Mouse (Mus musculus) olfactory bulb, adult 2 months (tissue): ENCODE results near the gene Dqx1. TPM values are rescaled to one million over a fixed set of nuclear protein-coding genes. Genes with fewer than 3 reads are reported as not detected.

Experiments
- H3K27ac ChIP-seq: fragments of 200-500 bp; 2 replicates; pipeline ENCODE4 v1.5.1; 2012; ENCODE audit warnings: low read depth, low read length; ENCODE audit not compliant: insufficient read depth
- H3K4me1 ChIP-seq: fragments of 200-500 bp; 2 replicates; pipeline ENCODE4 v1.6.1; 2012; ENCODE audit warnings: low read length; ENCODE audit not compliant: control insufficient read depth, insufficient read depth
- H3K4me3 ChIP-seq: fragments of 200-500 bp; 2 replicates; pipeline ENCODE4 v1.5.1; 2012; ENCODE audit warnings: mild to moderate bottlenecking, low read depth, low read length, moderate library complexity; ENCODE audit not compliant: insufficient read depth
- CTCF ChIP-seq: fragments of 200-500 bp; IDR thresholded peaks from 2 replicates; pipeline ENCODE4 v1.5.1; 2012; ENCODE audit warnings: low read depth, mild to moderate bottlenecking, low read length, moderate library complexity; ENCODE audit not compliant: insufficient read depth
- POLR2A ChIP-seq: fragments of 200-500 bp; IDR thresholded peaks from 2 replicates; pipeline ENCODE4 v1.6.1; 2012; ENCODE audit warnings: mild to moderate bottlenecking, low read depth, low read length, moderate library complexity; ENCODE audit not compliant: insufficient read depth
- WGBS: fragments of 180-500 bp; shearing (Covaris S2); methylation state at CpG from one replicate; pipeline ENCODE4 v1.1.7; 2018; 5-methylcytosine and 5-hydroxymethylcytosine counted together
- polyA plus RNA-seq: library from polyadenylated mRNA; stranded (reverse); fragments of >200 nt; gene quantifications from 2 replicates; pipeline ENCODE4 v1.2.4, GENCODE M21; 2012; ENCODE audit warnings: low replicate concordance; ENCODE audit not compliant: missing spikeins, insufficient read depth, insufficient read length

Dqx1 gene
- polyA plus RNA-seq, 1 experiment, result not detected

- TF ChIP-seq CTCF, result no peak
- no peak; the same call in 1 of the 2 replicates for TF ChIP-seq POLR2A
- peak within 1 kb of the TSS; percentile 98 for H3K27ac ChIP-seq
- under 1% methylated on average over 54 of the region's 54 CpGs for WGBS
- peak within 1 kb of the TSS; percentile 71 for H3K4me3 ChIP-seq
- peaks cover 12% of the 10 kb centered on the region for H3K4me1 ChIP-seq
Measured at GRCm38 (mm10) chr6:83077630-83078323, 20.1 kb downstream of the Dqx1 start, which contains the start of gene Pcgf1. Pcgf1 (plus strand) TSS chr6:83077869.

GRCm38 (mm10) chr6:83078324-83078858 lies 20.7 kb downstream of the Dqx1 start:
- Histone ChIP-seq H3K4me1 (peaks cover 12% of the 10 kb centered on the region), H3K4me3 (peak overlapping the region; percentile 71), H3K27ac (peak overlapping the region; percentile 98)
- TF ChIP-seq POLR2A (peak; percentile 49; the same call in 1 of the 2 replicates), CTCF (peak; percentile 53; the same call in 1 of the 2 replicates)
- WGBS, result 1% methylated on average over 46 of the region's 46 CpGs

DNA sequence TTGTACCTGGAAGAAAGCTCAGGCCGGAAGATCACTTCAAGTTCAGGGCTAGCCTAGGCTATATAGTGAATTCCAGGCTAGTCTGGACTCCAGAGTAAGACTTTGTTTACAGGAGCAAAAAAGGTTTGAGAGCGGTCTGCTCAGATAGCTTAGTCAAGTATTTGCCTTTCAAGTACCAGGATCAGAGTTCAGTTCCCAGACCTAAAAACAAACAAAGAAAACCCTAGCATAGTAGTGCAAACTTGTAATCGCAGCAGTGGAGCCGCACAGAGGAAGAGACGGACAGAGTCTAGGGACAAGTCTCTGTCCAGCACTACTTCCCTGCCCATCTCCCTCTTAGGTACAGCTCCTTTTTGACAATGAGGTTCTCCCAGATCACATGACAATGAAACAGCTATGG lies 22.6 kb downstream of the Dqx1 start:
- TF ChIP-seq POLR2A (no peak), CTCF (no peak)
- WGBS, result 89% methylated on average over 5 of the region's 5 CpGs
- no peak overlapping the region for H3K4me3 ChIP-seq
- no peak overlapping the region for H3K27ac ChIP-seq
- peaks cover 12% of the 10 kb centered on the region for H3K4me1 ChIP-seq

GRCm38 (mm10) chr6:83083497-83083896 lies 25.9 kb downstream of the Dqx1 start:
- 21% methylated on average over 5 of the region's 5 CpGs for WGBS
- TF ChIP-seq POLR2A (no peak), CTCF (no peak)
- Histone ChIP-seq H3K27ac (no peak overlapping the region), H3K4me3 (no peak overlapping the region), H3K4me1 (peaks cover 21% of the 10 kb centered on the region)

- WGBS, result 11% methylated on average over 6 of the region's 6 CpGs
- Histone ChIP-seq H3K4me1 (peaks cover 16% of the 10 kb centered on the region), H3K27ac (no peak overlapping the region), H3K4me3 (no peak overlapping the region)
- TF ChIP-seq CTCF (no peak), POLR2A (no peak)
Measured at GRCm38 (mm10) chr6:83084477-83084876, 26.8 kb downstream of the Dqx1 start.

DNA sequence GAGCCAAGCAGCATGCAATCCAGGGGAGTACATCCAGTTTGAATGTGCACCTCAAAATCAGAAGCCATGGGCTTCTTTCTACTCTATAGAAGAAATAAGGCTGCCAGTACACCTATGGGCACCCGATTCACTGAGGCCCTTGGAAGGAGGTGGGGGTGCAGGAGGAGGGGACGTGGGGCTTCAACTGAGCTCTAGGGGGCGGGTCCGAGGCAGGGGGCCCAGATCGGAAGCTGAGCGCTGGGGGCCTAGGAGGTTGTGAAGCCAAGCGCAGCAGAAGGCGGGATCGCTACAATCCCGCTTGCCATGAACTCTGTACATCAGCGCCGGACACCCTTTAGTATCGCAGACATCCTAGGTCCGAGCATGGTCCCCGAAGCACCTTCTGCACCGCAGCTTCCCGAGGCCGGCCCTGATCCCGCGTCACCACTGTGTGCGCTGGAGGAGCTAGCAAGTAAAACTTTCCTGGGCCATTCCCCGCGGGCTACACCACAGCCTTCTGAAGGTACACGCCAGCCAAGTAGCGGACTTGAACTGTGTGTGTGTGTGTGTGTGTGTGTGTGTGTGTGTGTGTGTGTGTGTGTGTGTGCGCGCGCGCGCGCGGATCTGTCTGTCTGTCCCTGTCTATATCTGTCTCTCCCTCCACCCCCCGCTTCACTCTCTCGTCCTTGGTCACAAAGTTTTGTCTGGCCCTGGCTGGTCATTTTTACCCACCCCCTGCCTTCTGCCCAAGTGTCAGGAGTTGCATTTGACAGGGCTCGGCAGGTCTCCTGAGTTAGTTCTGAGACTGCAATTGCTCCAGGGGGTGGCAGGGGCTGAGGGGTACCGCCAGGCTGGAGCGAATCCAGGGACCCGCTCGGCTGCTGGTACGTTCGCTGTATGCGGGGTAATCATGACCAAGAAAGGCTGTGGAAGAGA lies 28.7 kb downstream of the Dqx1 start, which contains the start of gene Lbx2:
Gene Lbx2 (plus strand): TSS at position 247 of the 915 bp plus-strand sequence.
- WGBS, result 5% methylated on average over 40 of the region's 42 CpGs
- TF ChIP-seq CTCF (no peak), POLR2A (no peak)
- Histone ChIP-seq H3K4me3 (no peak within 1 kb of the TSS), H3K4me1 (peaks cover 12% of the 10 kb centered on the region; the same call in 1 of the 2 replicates), H3K27ac (no peak within 1 kb of the TSS)

DNA sequence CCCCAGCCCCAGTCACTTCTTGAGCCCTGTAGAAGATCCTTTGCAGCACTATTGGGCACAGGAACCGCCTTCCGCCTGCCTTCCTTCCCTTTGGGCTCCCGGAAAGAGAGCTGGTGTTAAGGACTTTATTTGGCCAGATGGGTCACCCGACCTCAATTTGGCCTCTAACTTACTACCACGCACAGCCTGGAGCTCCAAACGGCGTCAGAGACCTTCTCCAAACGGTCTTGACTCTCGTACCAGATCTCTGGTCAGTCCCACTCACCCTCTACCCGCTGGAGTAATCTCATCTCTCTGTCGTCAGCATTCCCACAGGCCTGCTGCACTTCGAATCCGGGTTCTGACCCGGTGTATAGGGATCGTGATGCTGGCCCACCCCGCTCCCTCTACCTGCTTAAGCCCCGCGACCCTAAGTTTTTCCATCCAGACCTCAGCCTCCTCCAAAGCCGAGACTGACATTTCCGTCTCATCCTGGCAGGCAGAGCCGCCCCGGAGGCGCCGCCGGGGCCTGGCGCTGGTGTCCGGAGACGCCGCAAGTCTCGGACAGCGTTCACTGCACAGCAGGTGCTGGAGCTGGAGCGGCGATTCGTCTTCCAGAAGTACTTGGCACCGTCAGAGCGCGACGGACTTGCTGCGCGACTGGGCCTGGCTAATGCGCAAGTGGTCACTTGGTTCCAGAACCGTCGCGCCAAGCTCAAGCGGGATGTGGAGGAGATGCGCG lies 29.7 kb downstream of the Dqx1 start:
- H3K4me3 ChIP-seq, result no peak overlapping the region
- TF ChIP-seq POLR2A, result no peak
- no peak overlapping the region for H3K27ac ChIP-seq
- WGBS, result 4% methylated on average over 47 of the region's 47 CpGs
- peaks cover 12% of the 10 kb centered on the region; the same call in 1 of the 2 replicates for H3K4me1 ChIP-seq

- Histone ChIP-seq H3K27ac (no peak overlapping the region), H3K4me3 (no peak overlapping the region), H3K4me1 (peaks cover 12% of the 10 kb centered on the region; the same call in 1 of the 2 replicates)
- WGBS, result 14% methylated on average over 9 of the region's 9 CpGs
- no peak for TF ChIP-seq CTCF
- TF ChIP-seq POLR2A, result no peak
Measured at GRCm38 (mm10) chr6:83087926-83088260, 30.2 kb downstream of the Dqx1 start.
